Mouse (Mus musculus) kidney, postnatal 25 days (tissue): Measurements from ENCODE around the gene Pex11b.
"Not testable (repeated sequence)": the region's sequence is repeated elsewhere in the genome, so short reads cannot be mapped to it uniquely, and the experiment has no call there.

Experiments used
- DNase-seq, 2 experiments: peaks; one replicate each; pipeline ENCODE4 v3.0.0; 2021; ENCODE audit warnings: mixed read lengths in 2 of 2

Pex11b gene

DNA sequence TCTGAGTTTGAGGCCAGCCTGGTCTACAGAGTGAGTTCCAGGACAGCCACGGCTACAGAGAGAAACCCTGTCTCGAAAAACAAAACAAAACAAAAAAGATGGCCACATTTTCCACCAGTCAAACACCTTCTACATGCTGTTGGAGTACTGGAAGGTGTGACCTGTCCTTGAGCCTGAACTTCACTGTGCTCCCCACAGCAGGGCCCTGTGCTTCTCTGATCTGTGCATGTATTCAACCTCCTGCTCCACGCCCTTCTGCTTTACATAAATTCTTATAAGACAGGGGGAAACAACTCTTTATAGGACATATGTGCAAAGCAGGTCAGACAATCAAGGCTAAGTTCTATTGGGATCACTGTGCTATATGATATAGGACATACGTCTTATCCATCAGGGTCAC, 12.0 kb upstream of the Pex11b start:
- DNase-seq: no peak

DNA sequence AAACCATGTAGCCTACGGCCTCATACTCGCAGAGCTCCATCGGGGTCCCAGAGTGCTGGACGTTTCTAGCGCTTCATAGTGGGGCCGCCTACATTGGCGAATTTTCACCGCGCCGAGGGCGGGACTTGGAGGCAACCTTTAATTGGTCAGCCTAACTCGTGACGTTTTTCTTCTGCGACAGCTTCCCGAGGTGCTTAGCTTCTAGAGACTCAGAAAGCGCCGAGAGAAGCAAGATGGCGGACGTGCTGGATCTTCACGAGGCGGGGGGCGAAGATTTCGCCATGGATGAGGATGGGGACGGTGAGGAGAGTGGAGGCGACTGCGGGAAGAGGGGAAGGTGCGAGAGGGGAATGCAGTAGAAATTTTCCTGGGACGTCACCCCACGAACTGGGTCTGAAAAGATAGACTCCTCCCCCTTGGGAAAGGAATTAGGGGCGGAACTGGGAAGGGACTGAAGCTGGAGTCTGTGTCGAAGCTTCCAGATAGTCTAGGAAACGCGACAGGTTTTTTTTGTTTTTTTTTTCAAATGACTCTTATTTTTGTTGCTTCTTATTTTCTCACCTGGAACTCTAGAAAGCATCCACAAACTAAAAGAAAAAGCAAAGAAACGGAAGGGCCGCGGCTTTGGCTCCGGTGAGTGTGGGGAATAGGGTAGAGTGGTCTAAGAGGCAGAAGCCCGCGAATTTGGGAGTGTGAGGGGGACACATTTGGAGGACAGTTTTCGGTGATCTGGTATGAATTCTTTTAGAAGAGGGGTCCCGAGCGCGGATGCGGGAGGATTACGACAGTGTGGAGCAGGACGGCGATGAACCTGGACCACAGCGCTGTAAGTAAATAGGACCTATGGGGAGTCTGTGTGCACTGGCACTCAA, 5.2 kb upstream of the Pex11b start, which contains the start of gene Rbm8a:
Gene Rbm8a (plus strand): TSS at position 205 of the 872 bp plus-strand sequence.
- peak; percentile 97 to 98 for DNase-seq

- DNase-seq: no peak
Observed at GRCm38 (mm10) chr3:96632058-96632457, 3.1 kb upstream of the Pex11b start.

- no peak for DNase-seq
Observed at GRCm38 (mm10) chr3:96634015-96634414, 1.2 kb upstream of the Pex11b start.

DNA sequence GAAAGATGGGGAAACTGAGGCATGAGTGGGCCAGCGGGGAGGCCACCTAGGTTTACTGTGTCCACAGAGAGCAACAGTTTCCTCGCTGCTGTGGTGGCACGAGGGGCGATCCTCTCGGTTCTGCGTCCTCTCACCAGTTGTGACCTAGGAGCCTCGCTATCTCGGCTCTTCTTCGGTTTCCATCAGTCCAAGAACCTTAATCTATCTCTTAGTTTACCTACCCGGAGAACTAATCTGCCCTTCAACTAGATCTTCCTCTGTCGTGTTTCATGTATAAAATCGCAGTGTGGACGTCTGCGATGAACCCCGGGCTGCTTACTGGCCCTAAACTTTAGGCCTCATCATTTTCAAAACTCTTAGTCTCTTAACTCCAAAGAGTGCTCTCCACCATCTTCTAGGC, 730 bp downstream of the Pex11b start:
- no peak for DNase-seq

DNA sequence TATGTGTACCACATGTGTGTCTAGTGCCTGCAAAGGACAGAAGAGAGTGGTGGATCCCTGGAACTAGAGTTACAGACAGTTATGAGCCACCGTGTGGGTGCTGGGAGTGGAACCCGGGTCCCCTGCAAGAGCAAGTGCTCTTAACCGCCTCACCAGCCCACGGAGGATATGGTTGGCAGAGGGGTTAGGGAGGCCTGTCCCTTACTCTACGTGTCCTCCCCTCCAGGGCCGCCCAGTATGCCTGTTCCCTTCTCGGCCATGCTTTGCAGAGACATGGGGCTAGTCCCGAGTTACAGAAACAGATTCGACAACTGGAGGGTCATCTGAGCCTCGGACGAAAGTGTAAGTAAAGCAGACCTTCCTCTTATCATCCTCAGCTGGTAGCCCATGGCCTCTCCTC, 1.3 kb downstream of the Pex11b start:
- DNase-seq: no peak

GRCm38 (mm10) chr3:96639219-96639618, 4.0 kb downstream of the Pex11b start:
- DNase-seq: peak; percentile 63 to 84

GRCm38 (mm10) chr3:96645018-96645649, 10.0 kb downstream of the Pex11b start, which contains the start of gene Itga10:
Gene Itga10 (plus strand): TSS chr3:96645584.
- peak in 1 of 2 experiments; percentile 68 for DNase-seq

DNA sequence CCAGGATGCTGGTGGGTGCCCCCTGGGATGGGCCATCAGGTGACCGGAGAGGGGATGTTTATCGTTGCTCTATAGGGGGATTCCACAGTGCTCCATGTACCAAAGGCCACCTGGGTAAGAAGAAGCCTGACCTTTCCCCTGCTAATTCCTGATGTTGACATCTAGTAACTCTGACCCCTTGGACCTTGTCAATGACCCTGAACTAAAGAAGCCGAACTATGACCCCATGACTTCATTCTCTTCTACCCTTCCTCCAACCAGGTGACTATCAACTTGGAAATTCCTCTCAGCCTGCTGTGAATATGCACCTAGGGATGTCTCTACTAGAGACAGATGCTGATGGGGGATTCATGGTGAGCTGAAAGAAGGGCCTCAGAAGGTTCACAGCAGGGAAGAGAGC, 12.2 kb downstream of the Pex11b start:
- no peak for DNase-seq

DNA sequence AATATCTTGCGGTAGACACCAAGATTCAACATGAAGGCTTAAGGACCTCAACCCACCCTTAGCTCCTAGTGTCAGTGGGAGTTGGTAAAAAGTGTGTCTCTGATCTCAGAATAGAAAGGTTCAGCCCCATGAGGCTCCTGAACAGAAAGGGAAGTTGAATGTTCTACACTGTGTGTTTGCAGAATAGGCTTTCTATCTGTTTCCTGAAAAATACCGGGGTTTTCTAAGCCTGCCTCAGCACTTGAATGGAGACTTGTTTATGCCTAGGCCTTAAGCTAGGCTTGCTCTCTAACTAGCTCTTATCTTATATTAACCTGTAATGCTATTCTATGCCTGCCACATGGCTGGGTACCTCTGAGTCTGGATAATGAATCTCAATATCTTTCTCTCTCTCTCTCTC, 25.7 kb downstream of the Pex11b start:
- DNase-seq: no peak

DNA sequence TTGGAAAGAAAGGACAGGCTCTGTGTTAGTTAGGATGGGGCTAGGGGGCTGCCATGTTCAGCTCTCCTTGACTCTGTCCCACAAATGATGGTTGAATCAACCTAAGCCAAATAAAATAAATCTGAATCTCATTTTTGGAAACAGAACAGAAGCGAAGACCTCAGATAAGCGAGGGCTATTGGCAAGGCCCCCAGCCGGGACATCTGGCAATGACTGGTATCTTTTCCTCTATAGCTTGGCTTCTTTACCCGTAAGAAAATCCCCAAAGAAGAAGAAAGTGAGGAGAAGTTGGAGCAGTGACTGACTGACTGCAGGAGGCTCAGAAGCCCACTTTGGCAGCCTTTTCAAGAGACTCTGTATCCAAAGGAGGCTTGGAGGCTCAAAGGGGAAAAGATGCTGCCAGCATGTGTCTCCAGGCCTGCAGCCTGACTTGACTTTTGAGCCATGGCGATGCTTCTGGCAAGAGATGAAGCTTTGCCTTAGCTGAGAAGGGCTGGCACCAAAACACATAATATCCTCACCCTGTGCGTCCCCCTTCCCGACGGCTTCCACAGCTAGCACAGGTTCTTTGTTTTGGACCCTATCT, 27.6 kb downstream of the Pex11b start:
- DNase-seq: no peak

- DNase-seq: peak; percentile 81 to 87
Observed at GRCm38 (mm10) chr3:96663432-96664239, 28.5 kb downstream of the Pex11b start.

- not testable (repeated sequence) for DNase-seq
Observed at GRCm38 (mm10) chr3:96665732-96666363, 30.7 kb downstream of the Pex11b start.

GRCm38 (mm10) chr3:96666916-96667315, 31.7 kb downstream of the Pex11b start:
- peak; percentile 27 to 52 for DNase-seq

DNA sequence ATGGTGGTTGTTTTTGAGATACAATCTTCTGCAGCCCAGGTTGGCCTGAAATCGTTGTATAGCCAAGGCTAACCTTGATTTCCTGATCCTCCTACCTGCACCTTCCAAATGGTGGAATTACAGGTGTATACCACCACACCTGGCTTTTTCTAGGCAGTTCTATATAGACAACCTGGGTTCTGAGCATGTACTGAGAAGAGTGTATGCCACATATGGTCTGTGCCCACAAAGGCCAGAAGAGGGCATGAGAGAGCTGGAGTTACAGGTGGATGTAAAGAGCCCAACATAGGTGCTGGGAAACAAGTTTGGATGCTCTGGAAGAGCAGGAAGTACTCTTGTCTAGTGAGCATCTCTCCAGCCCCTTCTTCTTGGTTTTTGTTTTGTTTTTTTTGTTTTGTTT, 32.1 kb downstream of the Pex11b start:
- DNase-seq: peak in 1 of 2 experiments; percentile 47

DNA sequence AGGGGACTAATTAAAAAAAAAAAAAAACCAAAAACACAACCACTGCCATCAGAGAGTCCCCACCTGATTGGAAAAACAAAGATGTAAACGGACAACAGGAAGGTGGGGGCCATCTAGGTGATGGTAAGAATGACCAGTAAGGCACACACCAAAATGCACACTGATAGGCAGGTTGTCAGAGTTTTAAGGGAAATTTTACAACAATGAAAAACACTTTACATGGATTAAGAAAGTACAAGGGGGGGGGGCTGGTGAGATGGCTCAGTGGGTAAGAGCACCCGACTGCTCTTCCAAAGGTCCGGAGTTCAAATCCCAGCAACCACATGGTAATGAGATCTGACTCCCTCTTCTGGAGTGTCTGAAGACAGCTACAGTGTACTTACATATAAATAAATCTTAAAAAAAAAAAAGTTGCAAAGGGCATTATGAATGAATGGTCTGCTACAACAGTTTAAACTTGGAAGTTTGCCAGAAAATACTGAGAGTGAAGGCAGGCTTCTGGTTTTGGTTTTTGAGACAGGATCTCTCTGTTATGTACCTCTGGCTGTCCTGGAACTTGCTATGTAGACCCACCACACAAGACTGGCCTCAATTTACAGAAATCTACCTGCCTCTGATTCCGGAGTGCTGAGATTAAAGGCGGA, 33.4 kb downstream of the Pex11b start:
- no peak for DNase-seq

DNA sequence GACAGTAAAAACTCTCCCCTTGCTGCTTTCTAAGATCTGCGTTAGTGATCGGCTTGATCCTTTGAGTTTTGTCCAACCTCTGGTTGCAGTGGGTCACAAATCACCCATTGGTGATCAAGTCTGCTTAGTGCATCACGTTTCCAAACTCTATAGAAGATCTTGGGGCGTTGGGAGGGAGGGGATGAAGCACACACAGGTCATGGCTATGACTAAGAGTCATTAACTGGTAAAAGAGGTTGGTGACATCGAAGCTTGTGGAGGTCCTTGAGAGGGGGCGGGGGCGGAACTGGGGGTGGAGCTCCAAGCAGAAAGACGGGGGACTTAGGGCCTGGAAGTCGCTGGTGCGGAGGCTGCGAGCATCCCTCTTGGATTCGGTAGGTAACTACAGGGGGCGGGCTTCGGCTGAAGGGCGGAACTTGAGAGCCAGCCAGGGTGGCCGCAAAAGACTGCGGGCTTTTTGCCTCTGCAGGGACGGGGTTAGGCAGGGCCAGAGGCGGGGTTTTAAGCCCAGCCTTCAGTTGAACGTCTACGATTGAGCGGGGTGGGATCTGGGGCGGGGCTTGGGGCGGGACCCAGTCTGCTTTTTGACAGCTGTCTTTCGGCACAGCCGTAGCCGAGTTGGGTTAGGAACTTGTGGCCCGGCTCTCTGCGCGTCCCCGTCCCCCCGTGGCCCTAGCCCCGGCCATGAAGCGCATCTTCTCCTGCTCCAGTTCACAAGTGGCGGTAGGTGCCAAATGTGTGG, 34.7 kb downstream of the Pex11b start, which contains the start of gene Ankrd35:
Gene Ankrd35 (plus strand): TSS at position 405 of the 742 bp plus-strand sequence.
- DNase-seq: peak; percentile 83 to 93

- DNase-seq: no peak
Observed at GRCm38 (mm10) chr3:96671519-96671918, 36.3 kb downstream of the Pex11b start.

- no peak for DNase-seq
Observed at GRCm38 (mm10) chr3:96673514-96673913, 38.3 kb downstream of the Pex11b start.

GRCm38 (mm10) chr3:96674442-96674841, 39.3 kb downstream of the Pex11b start:
- DNase-seq: no peak

DNA sequence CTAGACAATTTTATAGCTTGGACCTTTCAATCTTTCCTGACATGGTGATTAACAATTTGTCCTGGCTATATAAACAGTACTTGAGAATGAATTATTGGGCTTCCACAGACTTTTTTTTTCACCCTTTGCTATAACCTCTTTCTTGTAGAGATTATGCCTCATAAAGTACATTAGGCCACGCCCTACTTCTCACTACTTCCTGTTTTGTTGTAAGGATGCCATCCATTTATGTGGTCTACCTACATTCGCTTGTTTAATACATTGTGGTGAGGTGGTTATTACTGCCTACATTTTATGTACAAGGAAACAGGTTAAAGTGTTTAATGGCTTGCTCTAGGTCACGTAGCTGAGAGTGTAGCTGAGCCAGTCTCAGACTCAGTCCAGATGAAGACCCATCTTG, 40.0 kb downstream of the Pex11b start:
- DNase-seq: no peak
